Mouse (Mus musculus) intestine, embryonic 16.5 days (tissue): ENCODE data around the gene Arpc5l. TPM values are rescaled to one million over a fixed set of nuclear protein-coding genes. Genes with fewer than 3 reads are reported as not detected.
A peak's percentile ranks its signal among the peaks of the same experiment; 100 is the strongest.
"Not testable (repeated sequence)": the region's sequence is repeated elsewhere in the genome, so short reads cannot be mapped to it uniquely, and the experiment has no call there.

ENCODE experiments used
- ATAC-seq: fragments of 200-750 bp; cut with Nextera tagmentation; 2 replicates; pipeline ENCODE4 v1.8.0; 2017; ENCODE audit warnings: moderate TSS enrichment, moderate library complexity
- H3K27ac ChIP-seq: fragments of 300-500 bp; sonication (generic); 2 replicates; pipeline ENCODE4 v1.5.1; 2014; ENCODE audit warnings: mild to moderate bottlenecking, low read length
- H3K27me3 ChIP-seq: fragments of 300-500 bp; sonication (generic); replicated peaks from 2 replicates; pipeline ENCODE4 v1.6.1; 2014; ENCODE audit warnings: low read length, control low read depth, mixed read lengths; ENCODE audit not compliant: control insufficient read depth, insufficient read depth
- H3K36me3 ChIP-seq: fragments of 300-500 bp; sonication (generic); 2 replicates; pipeline ENCODE4 v1.6.1; 2014; ENCODE audit warnings: low read length, control low read depth; ENCODE audit not compliant: control insufficient read depth, insufficient read depth
- H3K4me1 ChIP-seq: fragments of 300-500 bp; sonication (generic); 2 replicates; pipeline ENCODE4 v1.6.1; 2014; ENCODE audit warnings: low read length, control low read depth, mixed read lengths; ENCODE audit not compliant: control insufficient read depth, insufficient read depth
- H3K4me2 ChIP-seq: fragments of 300-500 bp; sonication (generic); 2 replicates; pipeline ENCODE4 v1.6.1; 2014; ENCODE audit warnings: low read depth, low read length, control low read depth
- H3K4me3 ChIP-seq: fragments of 300-500 bp; sonication (generic); 2 replicates; pipeline ENCODE4 v1.5.1; 2014; ENCODE audit warnings: mild to moderate bottlenecking, low read length
- H3K9ac ChIP-seq: fragments of 300-500 bp; sonication (generic); 2 replicates; pipeline ENCODE4 v1.6.1; 2014; ENCODE audit warnings: low read depth, low read length
- H3K9me3 ChIP-seq: fragments of 300-500 bp; sonication (generic); 2 replicates; pipeline ENCODE4 v1.6.1; 2016; ENCODE audit warnings: low read length, control low read depth; ENCODE audit not compliant: control insufficient read depth
- WGBS: fragments of 180-500 bp; shearing (Covaris S2); extraction: QIAGEN DNeasy Blood & Tissue Kit; methylation state at CpG from one replicate; pipeline ENCODE4 v1.1.7; 2014; 5-methylcytosine and 5-hydroxymethylcytosine counted together
- polyA plus RNA-seq: library from polyadenylated mRNA; unstranded; fragments of >200 nt; fragmentation: Nextera tagmentation; extraction: Ambion mirVana; gene quantifications from 2 replicates; pipeline ENCODE4 v1.2.1, GENCODE M21; 2015

Gene Arpc5l
- polyA plus RNA-seq, 1 experiment from 2014 or later: 92.7 TPM

GRCm38 (mm10) chr2:39006149-39006730, 1.1 kb downstream of the Arpc5l start:
- peaks cover 9% of the 10 kb centered on the region; the same call in 1 of the 2 replicates for H3K36me3 ChIP-seq
- no peak overlapping the region for H3K27ac ChIP-seq
- ATAC-seq: no peak
- peak overlapping the region; percentile 67 for H3K4me3 ChIP-seq
- peaks cover 40% of the 10 kb centered on the region for H3K4me1 ChIP-seq
- no peaks in the 10 kb centered on the region for H3K27me3 ChIP-seq
- H3K4me2 ChIP-seq: peak overlapping the region; percentile 62
- WGBS: 86% methylated on average over 14 of the region's 14 CpGs
- H3K9ac ChIP-seq: 0 out of 2 replicates have a peak overlapping the region, but pooled peaks have one; percentile 28
- H3K9me3 ChIP-seq: no peaks in the 10 kb centered on the region

GRCm38 (mm10) chr2:39007865-39008264, 2.7 kb downstream of the Arpc5l start:
- Histone ChIP-seq H3K27ac (peak overlapping the region; percentile 85), H3K36me3 (peaks cover 5% of the 10 kb centered on the region; the same call in 1 of the 2 replicates), H3K9ac (peak overlapping the region; percentile 94), H3K4me3 (peak overlapping the region; percentile 87), H3K27me3 (no peaks in the 10 kb centered on the region), H3K9me3 (no peaks in the 10 kb centered on the region), H3K4me2 (peak overlapping the region; percentile 81), H3K4me1 (peaks cover 33% of the 10 kb centered on the region)
- peak; percentile 88 for ATAC-seq
- WGBS: under 1% methylated on average over 38 of the region's 44 CpGs

GRCm38 (mm10) chr2:39008350-39008851, 3.3 kb downstream of the Arpc5l start:
- under 1% methylated on average over 25 of the region's 25 CpGs for WGBS

GRCm38 (mm10) chr2:39008954-39009365, 3.8 kb downstream of the Arpc5l start:
- ATAC-seq: no peak
- no peaks in the 10 kb centered on the region for H3K36me3 ChIP-seq
- peak overlapping the region; percentile 94 for H3K9ac ChIP-seq
- H3K4me2 ChIP-seq: peak overlapping the region; percentile 81
- H3K27me3 ChIP-seq: no peaks in the 10 kb centered on the region
- H3K9me3 ChIP-seq: no peaks in the 10 kb centered on the region
- H3K4me1 ChIP-seq: peaks cover 23% of the 10 kb centered on the region
- WGBS: 12% methylated on average over 3 of the region's 3 CpGs
- H3K4me3 ChIP-seq: peak overlapping the region; percentile 87
- peak overlapping the region; percentile 85 for H3K27ac ChIP-seq

More at GRCm38 (mm10) chr2:39008350-39008851, 3.3 kb downstream of the Arpc5l start:
- H3K27ac ChIP-seq: peak overlapping the region; percentile 85
- peak overlapping the region; percentile 81 for H3K4me2 ChIP-seq
- H3K9ac ChIP-seq: peak overlapping the region; percentile 94
- H3K36me3 ChIP-seq: 0 out of 2 replicates have a peak, but pooled peaks cover 2% of the 10 kb centered on the region
- no peaks in the 10 kb centered on the region for H3K27me3 ChIP-seq
- H3K4me1 ChIP-seq: peaks cover 28% of the 10 kb centered on the region
- ATAC-seq: peak; percentile 45
- H3K4me3 ChIP-seq: peak overlapping the region; percentile 87
- no peaks in the 10 kb centered on the region for H3K9me3 ChIP-seq

- not testable (repeated sequence) for H3K4me3 ChIP-seq, H3K4me2 ChIP-seq, H3K36me3 ChIP-seq, ATAC-seq, H3K9ac ChIP-seq, H3K27me3 ChIP-seq, H3K27ac ChIP-seq, H3K9me3 ChIP-seq
- WGBS: 91% methylated on average over 5 of the region's 5 CpGs
- peaks cover 23% of the 10 kb centered on the region for H3K4me1 ChIP-seq
Observed at GRCm38 (mm10) chr2:39010144-39010543, 5.0 kb downstream of the Arpc5l start.

- no peak for ATAC-seq
- Histone ChIP-seq H3K9ac (no peak overlapping the region), H3K4me2 (no peak overlapping the region), H3K27ac (no peak overlapping the region), H3K4me3 (no peak overlapping the region), H3K4me1 (peaks cover 17% of the 10 kb centered on the region), H3K36me3 (no peaks in the 10 kb centered on the region), H3K9me3 (no peaks in the 10 kb centered on the region), H3K27me3 (no peaks in the 10 kb centered on the region)
Observed at GRCm38 (mm10) chr2:39011264-39011663, 6.1 kb downstream of the Arpc5l start.

- no peak overlapping the region for H3K27ac ChIP-seq
- H3K36me3 ChIP-seq: 0 out of 2 replicates have a peak, but pooled peaks cover 4% of the 10 kb centered on the region
- no peak overlapping the region for H3K9ac ChIP-seq
- no peaks in the 10 kb centered on the region for H3K27me3 ChIP-seq
- H3K4me1 ChIP-seq: peaks cover 15% of the 10 kb centered on the region
- no peak overlapping the region for H3K4me3 ChIP-seq
- no peaks in the 10 kb centered on the region for H3K9me3 ChIP-seq
- 80% methylated on average over 3 of the region's 3 CpGs for WGBS
- no peak for ATAC-seq
- H3K4me2 ChIP-seq: no peak overlapping the region
Observed at GRCm38 (mm10) chr2:39011971-39012370, 6.8 kb downstream of the Arpc5l start.

- WGBS: 87% methylated on average over 7 of the region's 7 CpGs
- H3K9ac ChIP-seq: no peak overlapping the region
- H3K4me1 ChIP-seq: peaks cover 13% of the 10 kb centered on the region
- 0 out of 2 replicates have a peak, but pooled peaks cover 4% of the 10 kb centered on the region for H3K36me3 ChIP-seq
- H3K4me2 ChIP-seq: no peak overlapping the region
- H3K27me3 ChIP-seq: no peaks in the 10 kb centered on the region
- no peak overlapping the region for H3K27ac ChIP-seq
- no peak for ATAC-seq
- no peaks in the 10 kb centered on the region for H3K9me3 ChIP-seq
- H3K4me3 ChIP-seq: no peak overlapping the region
Observed at GRCm38 (mm10) chr2:39012768-39013279, 7.7 kb downstream of the Arpc5l start.

GRCm38 (mm10) chr2:39016581-39016980, 11.4 kb downstream of the Arpc5l start:
- no peaks in the 10 kb centered on the region for H3K9me3 ChIP-seq
- ATAC-seq: no peak
- no peaks in the 10 kb centered on the region for H3K27me3 ChIP-seq
- H3K36me3 ChIP-seq: peaks cover 7% of the 10 kb centered on the region; the same call in 1 of the 2 replicates
- no peak overlapping the region for H3K27ac ChIP-seq
- no peak overlapping the region for H3K4me2 ChIP-seq
- no peak overlapping the region for H3K4me3 ChIP-seq
- WGBS: 72% methylated on average over 3 of the region's 3 CpGs
- H3K9ac ChIP-seq: no peak overlapping the region
- H3K4me1 ChIP-seq: no peaks in the 10 kb centered on the region
